Mouse (Mus musculus) retina, embryonic 14.5 days (tissue): ENCODE data around the gene Kcna2.

Source experiments
- DNase-seq: peaks from one replicate; pipeline ENCODE4 v3.0.0-alpha.2; 2015; ENCODE audit warnings: low spot score

Gene Kcna2

DNA sequence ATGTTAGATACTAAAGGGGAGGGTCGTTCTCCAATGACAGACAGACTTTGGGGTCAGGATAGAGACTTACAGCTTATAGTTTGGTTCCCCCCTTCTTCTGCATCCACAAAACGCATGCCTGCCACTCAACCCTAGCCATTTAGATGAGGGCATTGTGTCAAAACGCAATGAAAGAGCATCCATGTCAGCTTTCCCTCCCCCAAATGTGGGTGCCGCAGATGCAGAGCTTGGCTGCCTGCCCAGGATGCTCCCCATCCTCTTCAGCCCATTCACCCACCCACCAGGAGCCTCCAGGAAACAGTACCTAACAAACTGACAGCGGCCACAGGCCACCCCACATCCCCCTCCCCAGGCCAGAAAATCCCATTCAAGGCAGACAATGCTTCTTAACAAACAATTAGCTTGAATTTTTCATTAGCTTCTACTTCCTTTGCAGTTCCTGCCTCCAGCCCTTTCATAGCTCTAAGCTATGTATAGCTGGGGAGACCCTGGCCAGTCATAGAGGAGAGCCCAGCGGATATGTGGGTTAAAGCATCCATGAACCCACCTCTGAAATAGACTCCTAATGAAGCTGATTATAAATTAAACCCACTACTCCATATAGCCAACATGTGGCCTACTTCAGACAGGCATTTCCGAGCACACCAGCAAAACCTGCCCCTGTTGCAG is 50.1 kb downstream of the Kcna2 start:
- peak; percentile 11 for DNase-seq

DNA sequence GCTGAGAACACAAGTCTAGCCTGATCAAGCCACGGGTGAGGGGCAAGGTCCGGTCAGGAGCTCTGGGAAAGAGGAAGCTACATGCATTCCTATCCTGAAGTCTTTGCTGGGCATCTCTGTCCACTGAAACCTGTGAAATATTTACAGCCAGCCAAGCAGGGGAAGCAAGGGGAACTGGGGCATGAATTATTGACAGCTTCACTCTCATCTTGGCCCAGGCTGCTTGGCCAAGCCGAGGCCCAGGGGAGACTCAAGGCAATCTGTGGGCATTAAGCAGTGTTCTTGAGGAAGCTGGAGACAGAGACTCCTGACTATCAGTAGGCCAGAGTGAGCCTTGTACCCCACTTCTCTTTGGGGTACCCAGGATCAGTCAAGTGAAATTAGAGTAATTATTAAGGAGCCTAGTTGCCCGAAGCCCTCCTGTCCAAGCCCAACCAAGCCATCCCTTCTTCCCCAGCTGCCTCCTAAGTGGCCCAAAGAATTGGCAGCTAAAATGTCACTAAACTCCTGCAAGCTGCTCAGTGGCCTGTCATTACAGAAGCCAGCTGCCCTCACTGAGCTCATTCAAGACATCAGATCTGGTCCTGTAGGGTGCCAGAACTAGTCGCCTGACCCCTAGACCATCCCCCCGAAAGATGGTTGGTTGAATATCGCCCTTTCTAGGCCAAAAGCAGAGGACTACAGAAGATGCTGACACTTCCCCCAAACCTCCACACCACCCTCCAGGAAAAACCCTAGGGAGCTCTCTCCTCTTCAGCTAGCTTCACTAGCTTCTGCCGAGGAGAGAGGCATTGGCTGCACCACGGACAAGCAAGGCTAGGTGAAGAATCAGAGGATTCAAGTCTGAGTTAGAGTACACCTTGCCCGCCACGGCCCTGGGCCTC is 53.1 kb downstream of the Kcna2 start:
- peak; percentile 32 for DNase-seq

DNA sequence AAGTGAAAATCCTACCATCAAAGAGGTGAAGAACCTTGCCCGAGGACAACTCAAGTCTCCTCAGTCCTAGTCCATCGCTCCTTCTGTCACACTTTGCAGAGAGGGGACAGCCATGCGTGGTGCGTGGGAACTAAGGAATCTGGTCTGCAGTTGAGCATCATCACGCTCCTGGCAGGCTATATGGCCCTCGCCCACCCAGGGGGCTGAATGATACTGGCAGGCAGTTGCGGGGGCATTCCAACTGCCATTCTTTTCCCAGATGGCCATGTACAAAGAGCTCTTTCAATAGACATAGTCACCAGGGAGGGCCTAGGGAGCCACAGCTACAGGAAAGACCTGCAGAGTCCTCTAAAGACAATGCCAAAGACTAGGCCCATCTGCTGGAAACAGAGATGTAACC is 57.9 kb downstream of the Kcna2 start:
- DNase-seq: no peak

DNA sequence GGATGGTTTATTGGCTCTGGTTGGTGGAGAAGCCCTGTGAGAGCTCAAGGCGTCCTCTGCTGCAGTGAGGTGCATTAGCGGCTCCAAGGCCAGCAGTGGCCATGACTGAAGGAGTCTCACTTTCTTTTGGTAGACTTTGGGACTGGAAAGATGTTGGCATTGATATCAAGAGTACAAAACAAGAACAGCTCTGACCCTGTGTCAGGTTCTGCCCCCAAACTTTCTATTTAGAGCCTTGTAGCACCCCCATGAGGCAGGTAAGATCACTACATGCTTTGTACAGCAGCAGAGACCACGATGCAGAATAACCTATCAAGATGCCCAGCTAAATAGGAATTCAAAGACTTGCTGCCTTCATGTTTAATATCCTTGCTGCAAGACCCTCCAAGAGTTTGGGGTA is 58.5 kb downstream of the Kcna2 start:
- DNase-seq: peak; percentile 50

DNA sequence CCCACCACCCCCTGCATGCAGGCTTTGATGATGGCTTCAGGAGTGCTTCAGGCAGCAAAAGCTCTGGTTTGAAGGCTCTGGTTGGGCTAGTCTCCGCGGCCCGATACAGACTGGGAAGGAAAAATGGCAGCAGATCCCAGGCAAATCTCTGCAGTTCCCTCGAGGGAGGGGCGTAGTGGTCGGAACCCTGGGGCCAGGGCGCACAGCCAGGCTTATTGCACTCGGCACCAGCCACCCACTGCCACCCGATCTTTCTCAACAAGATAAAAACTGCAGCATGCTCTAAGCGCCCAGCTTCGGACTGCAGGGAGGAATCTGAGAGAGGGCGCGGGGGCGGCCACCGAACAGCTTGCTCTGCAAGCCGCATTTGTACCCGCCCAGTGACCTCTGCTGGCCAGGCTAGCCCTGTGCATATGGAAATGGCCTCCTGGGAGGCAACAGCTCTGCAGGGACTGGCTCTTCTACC is 58.9 kb downstream of the Kcna2 start:
- DNase-seq: peak; percentile 69

DNA sequence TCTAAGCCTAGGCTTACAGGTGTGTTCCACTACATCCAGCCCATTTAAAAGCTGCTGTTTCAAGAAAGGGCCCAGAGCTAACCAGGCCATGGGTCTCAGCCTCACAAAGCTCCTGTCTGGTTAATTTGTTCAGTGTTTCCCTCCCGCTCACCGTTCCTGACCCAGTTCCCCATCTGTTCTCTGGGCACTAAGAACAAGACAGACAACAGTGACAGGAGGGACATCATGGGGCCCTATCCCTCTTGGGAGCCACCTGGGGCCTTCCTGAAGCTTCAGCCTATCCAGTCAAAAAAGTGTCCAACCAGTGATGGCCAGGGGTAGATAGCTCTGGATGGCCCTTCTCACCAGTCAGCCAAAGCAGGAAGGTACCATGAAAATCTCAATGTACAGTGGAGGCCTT is 61.8 kb downstream of the Kcna2 start:
- no peak for DNase-seq
